Mouse (Mus musculus) bone marrow, adult 2 months (tissue): ENCODE data around the gene Hoxb8. TPM values are rescaled to one million over a fixed set of nuclear protein-coding genes. Genes with fewer than 3 reads are reported as not detected.

Source experiments
- H3K27ac ChIP-seq: fragments of 200-500 bp; 2 replicates; pipeline ENCODE4 v1.5.1; 2012; ENCODE audit warnings: low read depth, mild to moderate bottlenecking, control low read depth, inconsistent platforms, low read length; ENCODE audit not compliant: control insufficient read depth, poor library complexity, insufficient read depth
- H3K4me1 ChIP-seq: fragments of 200-500 bp; 2 replicates; pipeline ENCODE4 v1.6.1; 2011; ENCODE audit warnings: low read length; ENCODE audit not compliant: control insufficient read depth, insufficient read depth
- H3K4me3 ChIP-seq: fragments of 200-500 bp; replicated peaks from 2 replicates; pipeline ENCODE3; 2011; ENCODE audit warnings: mild to moderate bottlenecking, low read depth, low read length, control low read depth; ENCODE audit not compliant: control insufficient read depth
- CTCF ChIP-seq: fragments of 200-500 bp; IDR thresholded peaks from 2 replicates; pipeline ENCODE4 v1.5.1; 2011; ENCODE audit warnings: low read length, control low read depth; ENCODE audit not compliant: control insufficient read depth, insufficient read depth
- POLR2A ChIP-seq: fragments of 200-500 bp; IDR thresholded peaks from 2 replicates; pipeline ENCODE4 v1.6.1; 2011; ENCODE audit warnings: low read depth, mild to moderate bottlenecking, control low read depth, low read length, borderline replicate concordance; ENCODE audit not compliant: control insufficient read depth
- WGBS: fragments of 180-500 bp; shearing (Covaris S2); methylation state at CpG from one replicate; pipeline ENCODE4 v1.1.7; 2018; 5-methylcytosine and 5-hydroxymethylcytosine counted together
- polyA plus RNA-seq: library from polyadenylated mRNA; stranded (reverse); fragments of >200 nt; gene quantifications from 2 replicates; pipeline ENCODE4 v1.2.4, GENCODE M21; 2011; ENCODE audit warnings: low replicate concordance; ENCODE audit not compliant: missing spikeins, insufficient read depth, insufficient read length

The Hoxb8 gene
- polyA plus RNA-seq, 1 experiment = 0.75 TPM

- no peak for TF ChIP-seq CTCF
- TF ChIP-seq POLR2A = no peak
- WGBS = 3% methylated on average over 58 of the region's 58 CpGs
- no peak overlapping the region for H3K4me3 ChIP-seq
Observed at GRCm38 (mm10) chr11:96272024-96272921, 9.4 kb upstream of the Hoxb8 start.

GRCm38 (mm10) chr11:96274428-96274827 is 7.3 kb upstream of the Hoxb8 start:
- Histone ChIP-seq H3K27ac (no peak overlapping the region), H3K4me3 (no peak overlapping the region), H3K4me1 (no peaks in the 10 kb centered on the region)
- 65% methylated on average over 10 of the region's 10 CpGs for whole genome bisulfite sequencing
- TF ChIP-seq POLR2A (no peak), CTCF (no peak)

More at GRCm38 (mm10) chr11:96272024-96272921, 9.4 kb upstream of the Hoxb8 start:
- H3K4me1 ChIP-seq = no peaks in the 10 kb centered on the region
- no peak overlapping the region for H3K27ac ChIP-seq

- no peak overlapping the region for H3K27ac ChIP-seq
- no peak overlapping the region for H3K4me3 ChIP-seq
- WGBS = 33% methylated on average over 4 of the region's 4 CpGs
- TF ChIP-seq CTCF = no peak
- TF ChIP-seq POLR2A = no peak
- no peaks in the 10 kb centered on the region for H3K4me1 ChIP-seq
Observed at GRCm38 (mm10) chr11:96275896-96276295, 5.8 kb upstream of the Hoxb8 start.

GRCm38 (mm10) chr11:96277151-96278044 is 4.3 kb upstream of the Hoxb8 start:
- Histone ChIP-seq H3K4me3 (no peak overlapping the region), H3K4me1 (no peaks in the 10 kb centered on the region), H3K27ac (no peak overlapping the region)
- no peak for TF ChIP-seq CTCF
- no peak for TF ChIP-seq POLR2A
- 5% methylated on average over 35 of the region's 35 CpGs for WGBS

- no peaks in the 10 kb centered on the region for H3K4me1 ChIP-seq
- TF ChIP-seq CTCF (no peak), POLR2A (no peak)
- 12% methylated on average over 14 of the region's 14 CpGs for WGBS
- H3K27ac ChIP-seq = no peak overlapping the region
- no peak overlapping the region for H3K4me3 ChIP-seq
Observed at GRCm38 (mm10) chr11:96278324-96278723, 3.4 kb upstream of the Hoxb8 start.

GRCm38 (mm10) chr11:96278773-96279172 is 2.9 kb upstream of the Hoxb8 start:
- H3K4me1 ChIP-seq = no peaks in the 10 kb centered on the region
- no peak overlapping the region for H3K27ac ChIP-seq
- H3K4me3 ChIP-seq = no peak overlapping the region
- peak; percentile 67 for TF ChIP-seq CTCF
- no peak for TF ChIP-seq POLR2A
- under 1% methylated on average over 9 of the region's 9 CpGs for WGBS

- Histone ChIP-seq H3K4me3 (no peak overlapping the region), H3K4me1 (no peaks in the 10 kb centered on the region), H3K27ac (no peak overlapping the region)
- TF ChIP-seq CTCF = no peak
- TF ChIP-seq POLR2A = no peak
- 14% methylated on average over 31 of the region's 31 CpGs for WGBS
Observed at GRCm38 (mm10) chr11:96279421-96280233, 2.1 kb upstream of the Hoxb8 start.
